Mouse (Mus musculus): ENCODE results near the gene Focad.

GRCm38 (mm10) chr4:88201047-88201446, 106.6 kb downstream of the Focad start:
- TF ChIP-seq CTCF (IDR thresholded peaks at IDR 0.05; ENCODE audit: low read depth, low read length): no peak
- TF ChIP-seq EP300 (IDR thresholded peaks at IDR 0.05; ENCODE audit: insufficient read depth, low read depth, low read length): no peak

Data from ES-Bruce4 (cell line).